Mouse (Mus musculus) cerebellum, adult 2 months (tissue): ENCODE results near the gene Actl10. TPM values are rescaled to one million over a fixed set of nuclear protein-coding genes. Genes with fewer than 3 reads are reported as not detected.

Source experiments
- DNase-seq, 2 experiments: peaks; one replicate each; pipeline ENCODE4 v3.0.0; 2021
- H3K27ac ChIP-seq: fragments of 200-500 bp; 2 replicates; pipeline ENCODE4 v1.5.1; 2012; ENCODE audit warnings: low read length, control low read depth, inconsistent platforms; ENCODE audit not compliant: insufficient read depth
- H3K27me3 ChIP-seq: fragments of 200-500 bp; 2 replicates; pipeline ENCODE4 v1.6.1; 2012; ENCODE audit warnings: inconsistent platforms, mild to moderate bottlenecking, low read length, moderate library complexity; ENCODE audit not compliant: control insufficient read depth, insufficient read depth
- H3K4me1 ChIP-seq: fragments of 200-500 bp; 2 replicates; pipeline ENCODE4 v1.6.1; 2011; ENCODE audit warnings: low read length; ENCODE audit not compliant: control insufficient read depth, insufficient read depth
- H3K4me3 ChIP-seq: fragments of 200-500 bp; replicated peaks from 2 replicates; pipeline ENCODE3; 2011; ENCODE audit warnings: mild to moderate bottlenecking, low read depth, low read length, control low read depth; ENCODE audit not compliant: insufficient read depth
- CTCF ChIP-seq: fragments of 200-500 bp; IDR thresholded peaks from 2 replicates; pipeline ENCODE4 v1.5.1; 2011; ENCODE audit warnings: low read depth, mild to moderate bottlenecking, control low read depth, low read length, moderate library complexity, borderline replicate concordance; ENCODE audit not compliant: insufficient read depth
- POLR2A ChIP-seq: fragments of 200-500 bp; IDR thresholded peaks from 2 replicates; pipeline ENCODE4 v1.6.1; 2011; ENCODE audit warnings: low read length, control low read depth, borderline replicate concordance; ENCODE audit not compliant: insufficient read depth
- WGBS: fragments of 180-500 bp; shearing (Covaris S2); methylation state at CpG from one replicate; pipeline ENCODE4 v1.1.7; 2018; 5-methylcytosine and 5-hydroxymethylcytosine counted together
- polyA plus RNA-seq: library from polyadenylated mRNA; depleted of rRNA; stranded (reverse); fragments of >200 nt; gene quantifications from 2 replicates; pipeline ENCODE4 v1.2.3, GENCODE M21; 2012

Actl10 gene
- polyA plus RNA-seq, 1 experiment = 0.07 TPM

DNA sequence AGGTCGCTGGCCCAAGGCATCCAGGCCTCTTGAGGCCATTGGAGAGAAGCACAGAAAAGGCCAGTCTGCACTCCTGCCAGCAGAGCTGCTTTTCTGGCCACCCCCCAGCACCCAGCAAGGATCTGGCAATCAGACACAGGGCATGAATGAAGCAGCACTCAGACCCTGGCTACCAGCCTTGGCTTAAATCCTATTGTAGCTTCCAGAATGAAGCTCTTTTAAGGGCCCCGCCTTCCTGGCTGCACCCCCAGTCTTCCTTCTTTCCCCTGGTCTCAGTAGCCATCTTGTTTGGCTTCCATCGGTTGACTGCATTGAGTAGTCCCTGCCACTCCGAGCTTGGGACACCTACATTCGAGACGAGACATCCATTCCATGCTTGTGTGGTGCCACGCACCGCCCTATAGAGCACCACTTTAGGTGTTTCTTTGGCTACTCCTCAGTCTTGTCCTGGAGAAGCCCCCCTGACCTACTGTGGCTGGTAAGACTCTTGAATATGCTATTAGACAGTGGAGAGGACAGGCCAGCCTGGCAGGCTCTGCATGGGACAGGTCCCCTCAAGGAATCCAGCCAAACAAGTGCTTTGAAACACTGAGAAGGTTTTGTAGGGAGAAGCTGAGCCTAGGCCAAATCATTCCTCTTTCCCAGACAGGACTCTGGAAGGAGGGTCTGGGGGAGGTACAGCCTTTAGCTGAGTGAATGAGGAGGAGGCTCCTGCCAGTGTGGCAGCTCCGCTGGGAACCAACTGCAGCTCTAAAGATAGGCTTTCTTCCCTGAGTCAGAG is 7.8 kb upstream of the Actl10 start:
- H3K4me3 ChIP-seq = no peak overlapping the region
- H3K4me1 ChIP-seq = peaks cover 11% of the 10 kb centered on the region
- no peak overlapping the region for H3K27ac ChIP-seq
- TF ChIP-seq CTCF (peak; percentile 25; the same call in 1 of the 2 replicates), POLR2A (no peak)
- H3K27me3 ChIP-seq = no peaks in the 10 kb centered on the region
- peak; percentile 98 to 99 for DNase-seq
- 29% methylated on average over 9 of the region's 9 CpGs for WGBS

DNA sequence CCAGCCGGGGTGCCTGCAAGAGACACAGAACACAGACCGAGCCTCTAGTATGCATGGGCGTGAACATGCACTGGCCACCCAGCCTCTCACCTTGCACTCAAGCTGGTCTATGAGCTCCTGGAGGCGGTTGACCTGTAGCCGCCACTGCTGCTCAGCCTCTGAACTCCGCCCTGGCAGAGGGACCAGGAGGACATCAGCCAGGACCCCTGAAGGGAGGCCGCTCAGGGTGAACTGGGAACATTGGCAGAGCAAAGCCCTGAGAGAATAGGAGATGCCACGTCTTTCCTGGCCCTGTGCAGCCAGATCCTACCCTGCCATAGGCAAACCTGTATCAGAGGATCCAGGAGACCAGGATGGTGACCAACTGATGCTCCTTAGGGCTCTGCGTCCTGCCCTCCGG is 4.9 kb upstream of the Actl10 start, which contains the start of gene 1700003F12Rik:
Gene 1700003F12Rik, plus strand, starts transcription at position 375 of the 400 bp plus-strand sequence.
- Histone ChIP-seq H3K27ac (no peak within 1 kb of the TSS), H3K27me3 (no peaks in the 10 kb centered on the region), H3K4me3 (no peak within 1 kb of the TSS), H3K4me1 (peaks cover 16% of the 10 kb centered on the region)
- DNase-seq = peak; percentile 26 to 43
- TF ChIP-seq CTCF (no peak), POLR2A (no peak)
- 54% methylated on average over 10 of the region's 10 CpGs for WGBS

DNA sequence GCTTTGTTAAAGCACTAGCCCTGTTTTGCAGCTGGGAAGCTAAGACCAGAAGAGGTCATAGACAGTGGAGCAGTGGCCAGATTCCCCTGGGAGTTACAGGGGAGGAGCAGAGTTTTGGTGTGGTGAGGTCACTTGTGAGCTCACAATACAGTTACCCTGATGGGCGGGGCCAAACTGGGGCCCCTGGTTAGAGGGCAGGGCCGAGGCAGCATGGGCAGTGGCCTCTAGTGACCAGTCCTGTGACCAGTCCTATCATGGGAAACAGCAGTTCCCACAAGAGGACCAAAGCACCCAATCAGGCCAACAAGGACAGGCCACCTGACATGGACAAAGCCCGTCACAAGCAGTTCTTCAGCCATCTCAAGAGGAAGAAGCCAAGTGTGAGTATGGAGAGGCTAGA is 2.9 kb upstream of the Actl10 start:
- Histone ChIP-seq H3K4me1 (peaks cover 26% of the 10 kb centered on the region), H3K27me3 (no peaks in the 10 kb centered on the region), H3K27ac (no peak overlapping the region), H3K4me3 (no peak overlapping the region)
- no peak for TF ChIP-seq CTCF
- TF ChIP-seq POLR2A = no peak
- 94% methylated on average over 3 of the region's 3 CpGs for whole genome bisulfite sequencing
- peak in 1 of 2 experiments; percentile 17 for DNase-seq

DNA sequence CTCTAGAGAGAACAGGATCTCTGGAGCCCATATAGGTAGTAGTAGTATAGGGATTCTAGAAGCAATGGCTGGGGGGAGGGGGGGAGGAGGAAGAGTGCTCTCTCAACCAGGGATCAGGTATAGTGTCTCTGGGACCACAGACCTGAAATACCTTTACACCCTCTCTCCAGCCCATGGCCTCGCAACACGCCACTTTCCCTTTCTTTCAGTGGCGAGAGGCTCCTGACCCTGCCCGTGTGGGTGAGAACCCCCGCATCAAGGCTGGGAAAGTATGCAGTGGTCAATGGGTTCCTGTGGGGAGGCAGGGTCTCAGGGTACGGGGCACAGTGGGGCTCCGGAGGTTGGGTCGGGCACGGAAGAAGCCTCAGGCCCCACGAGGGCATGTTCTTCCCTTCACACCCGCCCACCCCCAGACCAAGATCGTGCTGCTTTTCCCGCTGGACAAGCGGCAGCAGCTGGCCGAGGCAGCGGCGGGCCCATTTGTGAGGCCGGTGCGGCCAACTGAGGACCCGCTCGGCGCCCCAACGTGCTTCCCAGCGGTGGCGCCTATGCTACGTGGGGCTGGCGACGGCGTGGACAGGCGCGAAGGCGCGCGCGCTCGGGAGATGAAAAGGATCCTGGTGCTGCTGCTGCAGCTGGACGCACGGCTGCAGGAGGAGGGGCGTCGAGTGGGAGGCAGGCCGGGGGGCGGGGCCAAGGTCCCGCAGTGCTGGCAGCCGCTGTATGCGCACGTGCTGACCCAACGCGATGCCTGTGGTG is 2.3 kb upstream of the Actl10 start:
- Histone ChIP-seq H3K27me3 (no peaks in the 10 kb centered on the region), H3K27ac (no peak overlapping the region), H3K4me3 (no peak overlapping the region), H3K4me1 (peaks cover 20% of the 10 kb centered on the region)
- TF ChIP-seq POLR2A (no peak), CTCF (no peak)
- 29% methylated on average over 47 of the region's 48 CpGs for WGBS
- peak in 1 of 2 experiments; percentile 32 for DNase-seq

DNA sequence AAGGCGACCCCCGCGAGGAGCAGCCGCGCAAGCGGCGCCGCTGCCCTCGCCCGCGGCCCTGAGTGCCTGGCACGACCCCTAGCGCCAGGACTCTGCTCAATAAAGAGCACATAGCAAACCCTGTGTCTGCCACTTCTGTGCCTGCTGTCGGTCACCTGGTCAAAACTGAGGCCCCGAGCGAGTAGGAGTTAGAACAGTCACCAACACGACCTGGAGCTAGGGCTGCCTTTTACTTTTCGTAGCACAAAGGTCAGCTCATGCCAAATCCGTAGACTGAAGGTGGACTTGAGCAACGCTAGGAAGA is 1.7 kb upstream of the Actl10 start:
- H3K27me3 ChIP-seq = no peaks in the 10 kb centered on the region
- peaks cover 19% of the 10 kb centered on the region for H3K4me1 ChIP-seq
- TF ChIP-seq CTCF (no peak), POLR2A (no peak)
- no peak for DNase-seq
- no peak overlapping the region for H3K4me3 ChIP-seq
- no peak overlapping the region for H3K27ac ChIP-seq
- 18% methylated on average over 20 of the region's 20 CpGs for WGBS

DNA sequence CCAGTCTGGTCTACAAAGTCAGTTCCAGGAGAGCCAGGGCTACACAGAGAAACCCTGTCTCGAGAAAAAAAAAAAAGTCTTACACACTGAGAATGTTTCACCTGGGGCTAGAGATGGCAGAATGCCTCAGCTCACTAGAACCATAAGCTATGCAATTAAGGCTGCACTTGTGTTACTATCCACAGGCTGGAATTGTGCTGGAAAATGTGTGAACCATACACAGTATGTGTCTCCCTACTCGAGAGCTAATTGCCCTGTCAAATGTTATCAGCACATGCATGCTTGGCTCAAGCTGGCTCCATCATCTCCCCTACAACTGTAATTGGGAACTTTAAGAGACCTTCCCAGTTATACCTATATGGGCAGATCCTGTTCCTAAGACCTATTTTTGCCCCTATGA is 639 bp upstream of the Actl10 start:
- 50% methylated on average over 2 of the region's 2 CpGs for WGBS

DNA sequence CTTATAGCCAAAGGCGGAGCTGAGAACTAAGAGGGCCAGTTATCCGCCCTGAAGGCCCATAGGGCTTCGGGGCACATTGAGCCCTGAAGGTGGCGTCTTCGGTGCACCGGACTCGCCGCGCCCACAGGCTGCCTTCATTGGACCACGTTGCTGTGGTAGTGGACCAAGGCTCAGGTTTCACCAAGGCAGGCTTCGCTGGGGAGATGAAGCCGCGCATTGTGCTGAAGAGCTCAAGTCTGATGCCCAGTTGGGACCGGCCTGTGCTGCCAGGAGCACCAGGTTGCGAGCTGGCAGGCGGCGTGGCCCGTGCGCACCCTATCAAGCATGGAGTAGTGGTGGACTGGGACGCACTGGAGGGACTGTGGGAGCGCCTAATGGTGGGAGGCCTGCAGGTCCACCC is 351 bp downstream of the Actl10 start:
- H3K4me3 ChIP-seq = peak overlapping the region; percentile 33
- 22% methylated on average over 21 of the region's 21 CpGs for WGBS

More for the DNA sequence above, 639 bp upstream of the Actl10 start:
- no peak for DNase-seq
- Histone ChIP-seq H3K27ac (no peak overlapping the region), H3K27me3 (no peaks in the 10 kb centered on the region), H3K4me1 (peaks cover 19% of the 10 kb centered on the region), H3K4me3 (no peak overlapping the region)
- no peak for TF ChIP-seq POLR2A
- TF ChIP-seq CTCF = no peak

More for the DNA sequence above, 351 bp downstream of the Actl10 start:
- Histone ChIP-seq H3K27me3 (no peaks in the 10 kb centered on the region), H3K4me1 (peaks cover 19% of the 10 kb centered on the region), H3K27ac (no peak overlapping the region)
- TF ChIP-seq POLR2A (no peak), CTCF (no peak)
- DNase-seq = peak in 1 of 2 experiments; percentile 37
